Mouse (Mus musculus) myocyte (in vitro differentiated cells): ENCODE data around the gene Lrmda.

ENCODE experiments used
- E2F4 ChIP-seq: IDR thresholded peaks from one replicate; pipeline ENCODE4 v1.6.1; 2011; ENCODE audit warnings: mild to moderate bottlenecking, control low read depth, moderate library complexity; ENCODE audit not compliant: insufficient read depth
- MAX ChIP-seq: IDR thresholded peaks from one replicate; pipeline ENCODE4 v1.6.1; 2011; ENCODE audit warnings: low read depth, mild to moderate bottlenecking, control low read depth
- MYOD1 ChIP-seq, 3 experiments: IDR thresholded peaks; one replicate each; pipeline ENCODE4 v1.6.1; 2011; ENCODE audit warnings: control low read depth in 2 of 3, low read depth in 2 of 3, mild to moderate bottlenecking in 2 of 3, moderate library complexity in 1 of 3; ENCODE audit not compliant: insufficient read length in 2 of 3, control insufficient read depth in 1 of 3
- MYOG ChIP-seq, 3 experiments: IDR thresholded peaks; one replicate each; pipeline ENCODE4 v1.6.1; 2011; ENCODE audit warnings: control low read depth in 2 of 3, low read depth in 2 of 3, mild to moderate bottlenecking in 2 of 3; ENCODE audit not compliant: insufficient read length in 2 of 3, control insufficient read depth in 1 of 3, insufficient read depth in 1 of 3
- POLR2A ChIP-seq: IDR thresholded peaks from one replicate; pipeline ENCODE4 v1.6.1; 2011; ENCODE audit warnings: low read depth, mild to moderate bottlenecking, control low read depth, moderate library complexity; ENCODE audit not compliant: insufficient read length
- POLR2AphosphoS2 ChIP-seq: IDR thresholded peaks from one replicate; pipeline ENCODE4 v1.6.1; 2011; ENCODE audit warnings: low read depth, control low read depth; ENCODE audit not compliant: insufficient read length
- REST ChIP-seq: IDR thresholded peaks from one replicate; pipeline ENCODE4 v1.6.1; 2011; ENCODE audit warnings: mild to moderate bottlenecking, control low read depth, moderate library complexity; ENCODE audit not compliant: insufficient read depth, insufficient read length
- SRF ChIP-seq: IDR thresholded peaks from one replicate; pipeline ENCODE4 v1.6.1; 2011; ENCODE audit warnings: low read depth; ENCODE audit not compliant: control insufficient read depth, insufficient read length
- TCF12 ChIP-seq: IDR thresholded peaks from one replicate; pipeline ENCODE4 v1.6.1; 2011; ENCODE audit warnings: mild to moderate bottlenecking, control low read depth; ENCODE audit not compliant: poor library complexity, insufficient read depth, severe bottlenecking
- USF1 ChIP-seq: IDR thresholded peaks from one replicate; pipeline ENCODE4 v1.6.1; 2011; ENCODE audit warnings: low read depth, mild to moderate bottlenecking, control low read depth, moderate library complexity

DNA sequence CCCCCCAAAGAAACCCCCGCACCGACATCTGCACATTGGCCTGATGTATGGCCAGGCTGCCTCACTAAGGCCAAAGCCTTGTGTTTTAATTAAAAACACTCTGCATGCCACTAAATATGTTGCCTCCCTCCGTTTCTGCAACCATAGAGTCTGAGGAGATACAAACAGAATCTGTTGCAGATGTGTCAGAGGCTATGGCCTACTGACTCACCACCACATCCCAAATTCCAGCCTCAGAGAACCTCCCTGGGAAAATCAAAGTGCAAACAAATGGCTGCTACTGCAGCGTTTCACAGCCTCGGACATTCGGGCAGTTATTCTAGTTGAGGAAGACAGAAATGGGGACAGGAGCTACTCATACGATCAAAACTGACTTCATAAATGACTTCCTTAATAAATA lies 1031.9 kb downstream of the Lrmda start:
- TF ChIP-seq POLR2A (no peak), REST (no peak), E2F4 (no peak), MAX (no peak), POLR2AphosphoS2 (no peak), MYOD1 (IDR thresholded peaks at IDR 0.05; ENCODE audit: control insufficient read depth in 1 of 3, insufficient read length in 2 of 3, low read depth in 2 of 3) (no peak), MYOG (IDR thresholded peaks at IDR 0.05; ENCODE audit: control insufficient read depth in 1 of 3, insufficient read depth in 1 of 3, insufficient read length in 2 of 3, low read depth in 2 of 3) (no peak), TCF12 (no peak), USF1 (no peak), SRF (no peak)
